ENCODE assay signal across 9 mouse cellular contexts in genomic region chr11:98606763-98607162, GRCm38 (mm10). TPM values are rescaled to one million over a fixed set of nuclear protein-coding genes. Genes with fewer than 3 reads are reported as not detected.
DNase-seq lines count a peak whose midpoint lies in the region; ATAC-seq and TF ChIP-seq lines count a peak whose summit lies in the region.
"Had no signal": no experiment of that assay in that cellular context is flagged by ENCODE, and none has a peak within 500 bp of the region (broad histone marks: within the 10 kb centered on the region; RNA-seq: fewer than 3 reads in every experiment).

No protein-coding gene starts in this region.

- ATAC-seq in heart, postnatal 0 days (ENCODE audit: insufficient read depth, low read depth), result no peak
- ATAC-seq in lung, postnatal 0 days, result peak; percentile 46; the same call in 1 of the 2 replicates

- no peak overlapping the region for H3K9ac ChIP-seq in heart, postnatal 0 days (replicated peaks; ENCODE audit: low read depth, low read length)
- no peak overlapping the region for H3K9ac ChIP-seq in lung, postnatal 0 days (replicated peaks; ENCODE audit: low read depth)

- TF ChIP-seq POLR2A in thymus, adult 2 months (IDR thresholded peaks at IDR 0.05; ENCODE audit: control insufficient read depth, extremely low read depth, insufficient read depth, low read length, poor library complexity), result no peak

- TF ChIP-seq EP300 in heart, postnatal 0 days (IDR thresholded peaks at IDR 0.05; ENCODE audit: low read depth), result no peak
- no peak for TF ChIP-seq EP300 in lung, postnatal 0 days (IDR thresholded peaks at IDR 0.05)

- H3K4me3 ChIP-seq in heart, postnatal 0 days (ENCODE audit: low read depth, low read length), result no peak overlapping the region
- no peak overlapping the region for H3K4me3 ChIP-seq in thymus, adult 2 months (ENCODE audit: control insufficient read depth, insufficient read depth, low read length)
- H3K4me3 ChIP-seq in lung, postnatal 0 days (ENCODE audit: low read depth, low read length), result no peak overlapping the region

- no peaks in the 10 kb centered on the region for H3K27me3 ChIP-seq in heart, postnatal 0 days (ENCODE audit: control insufficient read depth, insufficient read depth, low read length)
- no peaks in the 10 kb centered on the region for H3K27me3 ChIP-seq in thymus, adult 2 months (ENCODE audit: control insufficient read depth, insufficient read depth, low read length)
- no peaks in the 10 kb centered on the region for H3K27me3 ChIP-seq in lung, postnatal 0 days (replicated peaks; ENCODE audit: insufficient read depth, low read length)

- 0 out of 2 replicates have a peak, but pooled peaks cover 9% of the 10 kb centered on the region for H3K4me1 ChIP-seq in heart, postnatal 0 days (ENCODE audit: control insufficient read depth, insufficient read depth)
- peaks cover 8% of the 10 kb centered on the region for H3K4me1 ChIP-seq in thymus, adult 2 months (replicated peaks; ENCODE audit: control insufficient read depth, insufficient read depth, low read length)
- 0 out of 2 replicates have a peak, but pooled peaks cover 2% of the 10 kb centered on the region for H3K4me1 ChIP-seq in lung, postnatal 0 days (ENCODE audit: insufficient read depth, low read depth, low read length)

- H3K4me2 ChIP-seq in heart, postnatal 0 days (ENCODE audit: low read depth, low read length), result no peak overlapping the region
- H3K4me2 ChIP-seq in lung, postnatal 0 days (replicated peaks; ENCODE audit: low read depth, low read length), result no peak overlapping the region

- TF ChIP-seq CTCF in heart, postnatal 0 days (IDR thresholded peaks at IDR 0.05; ENCODE audit: low read depth), result peak; percentile 81
- no peak for TF ChIP-seq CTCF in thymus, adult 2 months (IDR thresholded peaks at IDR 0.05; ENCODE audit: borderline replicate concordance, control insufficient read depth, extremely low read depth, insufficient read depth, low read length, poor library complexity)
- TF ChIP-seq CTCF in lung, postnatal 0 days (IDR thresholded peaks at IDR 0.05), result peak; percentile 87

- H3K27ac ChIP-seq in heart, postnatal 0 days (ENCODE audit: low read depth), result no peak overlapping the region
- H3K27ac ChIP-seq in thymus, adult 2 months (ENCODE audit: control insufficient read depth, insufficient read depth, low read length), result no peak overlapping the region
- no peak overlapping the region for H3K27ac ChIP-seq in lung, postnatal 0 days (ENCODE audit: low read length)

- peak; percentile 44 for DNase-seq in heart, postnatal 0 days (ENCODE audit: low spot score)
- DNase-seq in heart, postnatal 4 days, result no peak
- DNase-seq in thymus, adult 2 months, result peak; percentile 33
- no peak for DNase-seq in thymus, adult 18-20 months
- DNase-seq in embryo, embryonic 10.5 days (ENCODE audit: low spot score), result peak; percentile 81
- peak; percentile 87 for DNase-seq in lung, postnatal 0 days (ENCODE audit: low spot score)
- DNase-seq in thymus, postnatal 4 days, result peak; percentile 43
- no peak for DNase-seq in neural tube, embryonic 10.5 days (ENCODE audit: extremely low spot score, low spot score)

- H3K36me3 ChIP-seq in heart, postnatal 0 days (replicated peaks; ENCODE audit: control insufficient read depth, insufficient read depth, low read length), result no peaks in the 10 kb centered on the region
- H3K36me3 ChIP-seq in thymus, adult 2 months (ENCODE audit: control insufficient read depth, insufficient read depth, low read length), result no peaks in the 10 kb centered on the region
- no peaks in the 10 kb centered on the region for H3K36me3 ChIP-seq in lung, postnatal 0 days (ENCODE audit: insufficient read depth, low read length)

- WGBS in heart, postnatal 0 days, result 4% methylated on average over 3 of the region's 3 CpGs
- WGBS in thymus, adult 2 months, result 5% methylated on average over 3 of the region's 3 CpGs
- 3% methylated on average over 3 of the region's 3 CpGs for WGBS in lung, postnatal 0 days

- no peaks in the 10 kb centered on the region for H3K9me3 ChIP-seq in heart, postnatal 0 days (replicated peaks; ENCODE audit: control insufficient read depth, low read length)
- H3K9me3 ChIP-seq in lung, postnatal 0 days (ENCODE audit: low read length), result no peaks in the 10 kb centered on the region

RNA-seq across cellular contexts. Expression of gene Lrrc3c, which starts 8.7 kb away (rescaled TPM):
- not detected in 2 replicates for total RNA-seq in heart, postnatal 0 days (2014; rRNA removed; ENCODE audit: low replicate concordance)
- polyA plus RNA-seq in heart, postnatal 0 days (2015; fragmentation: Nextera tagmentation; extraction: Ambion mirVana), result not detected in 2 replicates
- total RNA-seq in heart, postnatal 4 days (2021), result not detected
- not detected in 2 replicates for polyA plus RNA-seq in thymus, adult 2 months (2012; rRNA removed)
- polyA plus RNA-seq in lung, postnatal 0 days (2015; fragmentation: Nextera tagmentation; extraction: Ambion mirVana), result not detected in 2 replicates
- polyA plus RNA-seq: large intestine, adult 2 months had no signal

RNA-seq across cellular contexts. Expression of gene Gm12355, which starts 18.7 kb away (rescaled TPM):
- total RNA-seq in heart, postnatal 0 days (2014; rRNA removed; ENCODE audit: low replicate concordance), result 0.15 and 0.19 TPM in 2 replicates
- 0.23 and 0.26 TPM in 2 replicates for polyA plus RNA-seq in heart, postnatal 0 days (2015; fragmentation: Nextera tagmentation; extraction: Ambion mirVana)
- total RNA-seq in heart, postnatal 4 days (2021), result 10 to 100 TPM; 29.2 to 29.5 TPM
- polyA plus RNA-seq in thymus, adult 2 months (2012; rRNA removed), result not detected in 2 replicates
- polyA plus RNA-seq in lung, postnatal 0 days (2015; fragmentation: Nextera tagmentation; extraction: Ambion mirVana), result 0.14 and 0.70 TPM in 2 replicates
- polyA plus RNA-seq: large intestine, adult 2 months had no signal

RNA-seq across cellular contexts. Expression of gene Gsdma3, which starts 19.4 kb away (rescaled TPM):
- not detected in 2 replicates for total RNA-seq in heart, postnatal 0 days (2014; rRNA removed; ENCODE audit: low replicate concordance)
- not detected in 2 replicates for polyA plus RNA-seq in heart, postnatal 0 days (2015; fragmentation: Nextera tagmentation; extraction: Ambion mirVana)
- 1 to 10 TPM; 3.2 to 5.2 TPM for total RNA-seq in heart, postnatal 4 days (2021)
- polyA plus RNA-seq in thymus, adult 2 months (2012; rRNA removed), result 0.74 and 1.1 TPM in 2 replicates
- not detected in 2 replicates for polyA plus RNA-seq in lung, postnatal 0 days (2015; fragmentation: Nextera tagmentation; extraction: Ambion mirVana)
- polyA plus RNA-seq: large intestine, adult 2 months had no signal

RNA-seq across cellular contexts. Expression of gene Ormdl3, which starts 19.6 kb away (rescaled TPM):
- 36.1 and 44.8 TPM in 2 replicates for total RNA-seq in heart, postnatal 0 days (2014; rRNA removed; ENCODE audit: low replicate concordance)
- polyA plus RNA-seq in heart, postnatal 0 days (2015; fragmentation: Nextera tagmentation; extraction: Ambion mirVana), result 49.4 and 50.2 TPM in 2 replicates
- 10 to 100 TPM; 36.5 to 41.5 TPM for total RNA-seq in heart, postnatal 4 days (2021)
- 66.8 and 74.6 TPM in 2 replicates for polyA plus RNA-seq in thymus, adult 2 months (2012; rRNA removed)
- 43.7 and 45.3 TPM in 2 replicates for polyA plus RNA-seq in lung, postnatal 0 days (2015; fragmentation: Nextera tagmentation; extraction: Ambion mirVana)

RNA-seq across cellular contexts. Expression of gene Gsdma2, which starts 39.8 kb away (rescaled TPM):
- not detected in 2 replicates for total RNA-seq in heart, postnatal 0 days (2014; rRNA removed; ENCODE audit: low replicate concordance)
- polyA plus RNA-seq in heart, postnatal 0 days (2015; fragmentation: Nextera tagmentation; extraction: Ambion mirVana), result not detected in 2 replicates
- total RNA-seq in heart, postnatal 4 days (2021), result not detected
- 0.17 and 0.81 TPM in 2 replicates for polyA plus RNA-seq in thymus, adult 2 months (2012; rRNA removed)
- polyA plus RNA-seq in lung, postnatal 0 days (2015; fragmentation: Nextera tagmentation; extraction: Ambion mirVana), result not detected in 2 replicates

Comparison
In these comparisons a context has a peak if more than half of its experiments do, and no peak if none do; other contexts are left out.
1. DNase-seq: peak in heart, postnatal 0 days (single experiment), thymus, adult 2 months (single experiment), embryo, embryonic 10.5 days (single experiment), lung, postnatal 0 days (single experiment) and thymus, postnatal 4 days (single experiment); none in heart, postnatal 4 days (single experiment), thymus, adult 18-20 months (0 of 2) and neural tube, embryonic 10.5 days (single experiment).